Mouse (Mus musculus) heart, embryonic 11.5 days (tissue): ENCODE data around the gene Daam2. TPM values are rescaled to one million over a fixed set of nuclear protein-coding genes. Genes with fewer than 3 reads are reported as not detected.

ENCODE experiments used
- ATAC-seq: fragments of 200-750 bp; cut with Nextera tagmentation; replicated peaks from 2 replicates; pipeline ENCODE4 v1.8.0; 2017; ENCODE audit warnings: moderate library complexity; ENCODE audit not compliant: insufficient number of reproducible peaks, low FRiP score, low TSS enrichment
- H3K27ac ChIP-seq: fragments of 300-500 bp; sonication (generic); 2 replicates; pipeline ENCODE4 v1.5.1; 2014; ENCODE audit warnings: mild to moderate bottlenecking, low read depth, low read length
- H3K27me3 ChIP-seq: fragments of 300-500 bp; sonication (generic); 2 replicates; pipeline ENCODE4 v1.6.1; 2014; ENCODE audit warnings: mild to moderate bottlenecking, low read length, mixed read lengths; ENCODE audit not compliant: control insufficient read depth, insufficient read depth
- H3K36me3 ChIP-seq: fragments of 300-500 bp; sonication (generic); 2 replicates; pipeline ENCODE4 v1.6.1; 2014; ENCODE audit warnings: mild to moderate bottlenecking, low read length, moderate library complexity, mixed read lengths; ENCODE audit not compliant: control insufficient read depth, insufficient read depth
- H3K4me1 ChIP-seq: fragments of 300-500 bp; sonication (generic); 2 replicates; pipeline ENCODE4 v1.6.1; 2014; ENCODE audit warnings: low read length; ENCODE audit not compliant: control insufficient read depth, insufficient read depth
- H3K4me2 ChIP-seq: fragments of 300-500 bp; sonication (generic); 2 replicates; pipeline ENCODE4 v1.6.1; 2014; ENCODE audit warnings: mild to moderate bottlenecking, moderate library complexity
- H3K4me3 ChIP-seq: fragments of 300-500 bp; sonication (generic); 2 replicates; pipeline ENCODE4 v1.5.1; 2014; ENCODE audit warnings: low read depth, low read length
- H3K9ac ChIP-seq: fragments of 300-500 bp; sonication (generic); 2 replicates; pipeline ENCODE4 v1.6.1; 2014; ENCODE audit warnings: mild to moderate bottlenecking, low read depth, low read length, moderate library complexity
- H3K9me3 ChIP-seq: fragments of 300-500 bp; sonication (generic); replicated peaks from 2 replicates; pipeline ENCODE4 v1.6.1; 2016; ENCODE audit warnings: low read length; ENCODE audit not compliant: control insufficient read depth
- WGBS: fragments of 180-500 bp; shearing (Covaris S2); extraction: QIAGEN DNeasy Blood & Tissue Kit; methylation state at CpG from one replicate; pipeline ENCODE4 v1.1.7; 2014; ENCODE audit not compliant: insufficient replicate concordance; 5-methylcytosine and 5-hydroxymethylcytosine counted together
- polyA plus RNA-seq: library from polyadenylated mRNA; unstranded; fragments of >200 nt; fragmentation: Nextera tagmentation; extraction: Ambion mirVana; gene quantifications from 2 replicates; pipeline ENCODE4 v1.2.1, GENCODE M21; 2014

Gene Daam2
- polyA plus RNA-seq, 1 experiment from 2014 or later = 5.7 TPM

GRCm38 (mm10) chr17:49528503-49529205, 35.5 kb downstream of the Daam2 start:
- no peak for ATAC-seq
- Histone ChIP-seq H3K36me3 (no peaks in the 10 kb centered on the region; the same call in 1 of the 2 replicates), H3K9me3 (no peaks in the 10 kb centered on the region), H3K4me1 (no peaks in the 10 kb centered on the region), H3K27ac (no peak overlapping the region), H3K27me3 (no peaks in the 10 kb centered on the region; the same call in 1 of the 2 replicates), H3K9ac (no peak overlapping the region), H3K4me2 (no peak overlapping the region), H3K4me3 (no peak overlapping the region)
- WGBS = 43% methylated on average over 7 of the region's 7 CpGs

DNA sequence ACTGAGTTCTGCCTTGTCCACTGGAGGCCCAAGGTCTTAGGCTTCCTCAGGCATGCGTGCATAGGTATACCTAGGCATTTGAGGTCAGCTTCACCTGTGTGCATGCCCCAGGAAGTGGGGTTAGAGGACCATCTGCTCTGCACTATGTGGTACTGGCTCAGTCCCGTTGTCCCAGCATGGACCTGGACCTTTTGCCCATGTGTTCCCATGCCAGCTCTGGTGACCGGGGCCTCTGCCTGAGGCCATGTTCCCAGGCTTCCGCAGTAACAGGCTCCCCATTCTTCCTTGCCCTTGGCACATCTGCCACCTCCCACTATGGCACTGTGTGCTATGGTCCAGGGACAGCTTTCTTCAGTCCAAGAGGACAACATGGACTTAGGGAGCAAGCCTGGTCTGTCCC, 36.1 kb downstream of the Daam2 start:
- no peaks in the 10 kb centered on the region; the same call in 1 of the 2 replicates for H3K36me3 ChIP-seq
- WGBS = 83% methylated on average over 4 of the region's 4 CpGs
- no peak overlapping the region for H3K9ac ChIP-seq
- no peak overlapping the region for H3K27ac ChIP-seq
- H3K9me3 ChIP-seq = no peaks in the 10 kb centered on the region
- ATAC-seq = no peak
- H3K4me1 ChIP-seq = no peaks in the 10 kb centered on the region
- no peak overlapping the region for H3K4me3 ChIP-seq
- H3K27me3 ChIP-seq = no peaks in the 10 kb centered on the region
- H3K4me2 ChIP-seq = no peak overlapping the region

GRCm38 (mm10) chr17:49526566-49526965, 37.6 kb downstream of the Daam2 start:
- no peak overlapping the region for H3K4me2 ChIP-seq
- H3K9me3 ChIP-seq = no peaks in the 10 kb centered on the region
- no peaks in the 10 kb centered on the region; the same call in 1 of the 2 replicates for H3K4me1 ChIP-seq
- H3K9ac ChIP-seq = no peak overlapping the region
- H3K27me3 ChIP-seq = no peaks in the 10 kb centered on the region
- 78% methylated on average over 5 of the region's 5 CpGs for WGBS
- H3K36me3 ChIP-seq = no peaks in the 10 kb centered on the region
- ATAC-seq = no peak
- H3K4me3 ChIP-seq = no peak overlapping the region
- H3K27ac ChIP-seq = no peak overlapping the region

- H3K27me3 ChIP-seq = no peaks in the 10 kb centered on the region
- no peak for ATAC-seq
- H3K4me3 ChIP-seq = no peak overlapping the region
- H3K4me2 ChIP-seq = no peak overlapping the region
- no peaks in the 10 kb centered on the region for H3K36me3 ChIP-seq
- no peak overlapping the region for H3K9ac ChIP-seq
- H3K4me1 ChIP-seq = no peaks in the 10 kb centered on the region; the same call in 1 of the 2 replicates
- H3K27ac ChIP-seq = no peak overlapping the region
- no peaks in the 10 kb centered on the region for H3K9me3 ChIP-seq
- WGBS = 79% methylated on average over 4 of the region's 4 CpGs
Measured at GRCm38 (mm10) chr17:49525911-49526310, 38.2 kb downstream of the Daam2 start.

DNA sequence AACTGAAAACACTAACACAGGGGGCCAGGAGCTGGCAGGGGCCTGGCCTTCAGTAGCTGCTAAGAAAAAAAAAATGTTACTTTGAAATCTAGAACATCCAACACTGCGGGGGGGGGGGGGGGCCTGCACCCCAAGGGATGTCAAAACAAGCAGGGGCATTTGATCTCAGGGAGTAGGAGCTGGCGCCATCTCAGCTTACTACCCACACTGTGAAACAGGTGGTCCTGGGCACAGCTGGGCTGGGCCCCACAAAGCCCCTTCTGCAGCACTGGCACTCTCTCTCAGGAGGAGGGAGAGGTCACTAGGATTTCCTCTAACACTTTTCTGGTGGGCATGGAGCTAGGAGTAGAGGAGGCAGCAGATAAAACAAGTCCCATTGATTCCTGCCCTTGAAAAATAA, 39.6 kb downstream of the Daam2 start:
- Histone ChIP-seq H3K9me3 (no peaks in the 10 kb centered on the region), H3K9ac (no peak overlapping the region), H3K36me3 (no peaks in the 10 kb centered on the region), H3K27ac (no peak overlapping the region), H3K27me3 (no peaks in the 10 kb centered on the region), H3K4me1 (no peaks in the 10 kb centered on the region; the same call in 1 of the 2 replicates), H3K4me2 (no peak overlapping the region), H3K4me3 (no peak overlapping the region)
- WGBS = 52% methylated on average over 2 of the region's 2 CpGs
- ATAC-seq = no peak

GRCm38 (mm10) chr17:49522435-49522834, 41.7 kb downstream of the Daam2 start:
- Histone ChIP-seq H3K27me3 (no peaks in the 10 kb centered on the region), H3K4me3 (no peak overlapping the region), H3K4me2 (no peak overlapping the region), H3K9ac (no peak overlapping the region), H3K9me3 (no peaks in the 10 kb centered on the region), H3K27ac (no peak overlapping the region), H3K4me1 (no peaks in the 10 kb centered on the region; the same call in 1 of the 2 replicates), H3K36me3 (no peaks in the 10 kb centered on the region)
- ATAC-seq = no peak
- 33% methylated on average over 2 of the region's 2 CpGs for WGBS

DNA sequence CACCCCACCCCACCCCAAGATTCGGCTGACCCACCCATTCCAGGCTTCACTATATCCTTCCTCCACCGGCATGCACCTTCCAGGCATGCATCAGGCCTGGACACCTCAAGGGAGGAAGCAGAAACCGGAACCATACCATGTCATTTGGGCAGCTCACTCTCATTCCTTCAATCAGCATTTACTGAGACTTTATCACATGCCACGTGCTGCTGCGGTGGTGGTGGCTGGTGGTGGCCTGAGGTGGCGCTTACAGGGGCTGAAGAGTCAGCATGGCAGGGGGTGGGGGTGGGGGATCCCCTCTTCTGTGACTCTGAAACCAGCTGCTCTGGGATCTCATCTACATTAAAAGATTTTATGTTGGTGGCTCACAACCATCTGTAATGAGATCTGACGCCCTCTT, 42.1 kb downstream of the Daam2 start:
- WGBS = 45% methylated on average over 7 of the region's 7 CpGs
- H3K9me3 ChIP-seq = no peaks in the 10 kb centered on the region
- H3K4me2 ChIP-seq = no peak overlapping the region
- H3K27ac ChIP-seq = no peak overlapping the region
- H3K27me3 ChIP-seq = no peaks in the 10 kb centered on the region
- H3K36me3 ChIP-seq = no peaks in the 10 kb centered on the region
- no peak overlapping the region for H3K4me3 ChIP-seq
- no peak overlapping the region for H3K9ac ChIP-seq
- H3K4me1 ChIP-seq = no peaks in the 10 kb centered on the region; the same call in 1 of the 2 replicates
- ATAC-seq = no peak

DNA sequence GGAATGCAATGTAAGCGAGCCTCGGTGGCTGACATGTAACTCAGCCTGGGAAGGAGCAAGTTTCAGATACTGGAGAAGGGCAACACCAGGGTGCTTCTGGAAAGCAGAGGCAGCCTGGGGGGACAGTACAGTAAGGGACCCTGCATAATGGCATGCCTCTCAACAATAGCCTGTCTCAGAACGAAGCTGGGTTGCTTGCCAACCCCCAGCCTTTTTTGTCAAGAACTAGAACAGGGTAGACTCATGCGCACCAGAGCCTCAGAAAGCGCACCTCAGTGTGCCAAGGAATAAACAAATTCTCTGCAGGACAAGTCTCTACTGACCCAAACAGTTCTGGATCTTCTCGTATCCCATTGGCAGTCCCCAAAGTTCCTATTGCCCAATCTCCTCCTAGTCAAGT, 43.5 kb downstream of the Daam2 start:
- no peak overlapping the region for H3K9ac ChIP-seq
- no peaks in the 10 kb centered on the region; the same call in 1 of the 2 replicates for H3K4me1 ChIP-seq
- no peak for ATAC-seq
- no peak overlapping the region for H3K4me2 ChIP-seq
- 75% methylated on average over 6 of the region's 6 CpGs for WGBS
- no peak overlapping the region for H3K4me3 ChIP-seq
- no peaks in the 10 kb centered on the region for H3K9me3 ChIP-seq
- no peak overlapping the region for H3K27ac ChIP-seq
- H3K36me3 ChIP-seq = no peaks in the 10 kb centered on the region
- H3K27me3 ChIP-seq = no peaks in the 10 kb centered on the region
